Mouse (Mus musculus) embryonic facial prominence, embryonic 10.5 days (tissue): ENCODE results near the gene Gm26992. TPM values are rescaled to one million over a fixed set of nuclear protein-coding genes. Genes with fewer than 3 reads are reported as not detected.
A peak's percentile ranks its signal among the peaks of the same experiment; 100 is the strongest.

ENCODE experiments used
- DNase-seq: peaks from one replicate; pipeline ENCODE4 v3.0.0-alpha.2; 2017; ENCODE audit warnings: low spot score
- H3K27ac ChIP-seq: fragments of 300-500 bp; sonication (generic); replicated peaks from 2 replicates; pipeline ENCODE4 v1.5.1; 2016; ENCODE audit warnings: mild to moderate bottlenecking
- H3K27me3 ChIP-seq: fragments of 300-500 bp; sonication (generic); replicated peaks from 2 replicates; pipeline ENCODE4 v1.6.1; 2016; ENCODE audit warnings: low read depth, mild to moderate bottlenecking; ENCODE audit not compliant: poor library complexity, severe bottlenecking
- H3K36me3 ChIP-seq: fragments of 300-500 bp; sonication (generic); replicated peaks from 2 replicates; pipeline ENCODE4 v1.6.1; 2016; ENCODE audit warnings: mild to moderate bottlenecking, moderate library complexity
- H3K4me1 ChIP-seq: fragments of 300-500 bp; sonication (generic); 2 replicates; pipeline ENCODE4 v1.6.1; 2016
- H3K4me3 ChIP-seq: fragments of 300-500 bp; sonication (generic); 2 replicates; pipeline ENCODE4 v1.5.1; 2016; ENCODE audit warnings: mild to moderate bottlenecking, moderate library complexity
- H3K9me3 ChIP-seq: fragments of 300-500 bp; sonication (generic); 2 replicates; pipeline ENCODE4 v1.6.1; 2016; ENCODE audit warnings: mild to moderate bottlenecking
- WGBS: fragments of 180-500 bp; shearing (Covaris S2); methylation state at CpG from one replicate; pipeline ENCODE4 v1.1.7; 2016; 5-methylcytosine and 5-hydroxymethylcytosine counted together
- polyA plus RNA-seq: library from polyadenylated mRNA; unstranded; fragments of >200 nt; fragmentation: Nextera tagmentation; extraction: Ambion mirVana; gene quantifications from 2 replicates; pipeline ENCODE4 v1.2.1, GENCODE M21; 2016

Gene Gm26992
- polyA plus RNA-seq = not detected in 2 replicates

GRCm38 (mm10) chrX:103421710-103422109 is at the start of gene Gm26992:
TSS of gene Gm26992 (plus strand) at chrX:103422010.
- no peak for DNase-seq
- Histone ChIP-seq H3K9me3 (no peaks in the 10 kb centered on the region), H3K4me3 (no peak within 1 kb of the TSS), H3K4me1 (no peaks in the 10 kb centered on the region), H3K36me3 (no peaks in the 10 kb centered on the region), H3K27ac (no peak within 1 kb of the TSS), H3K27me3 (peaks cover 85% of the 10 kb centered on the region)
- WGBS = 92% methylated on average over 2 of the region's 2 CpGs

GRCm38 (mm10) chrX:103374250-103374649 is 47.6 kb upstream of the Gm26992 start:
- Histone ChIP-seq H3K27ac (no peak overlapping the region), H3K27me3 (peaks cover 85% of the 10 kb centered on the region), H3K36me3 (no peaks in the 10 kb centered on the region), H3K4me3 (no peak overlapping the region), H3K9me3 (no peaks in the 10 kb centered on the region), H3K4me1 (no peaks in the 10 kb centered on the region)
- 69% methylated on average over 5 of the region's 5 CpGs for WGBS
- peak; percentile 15 for DNase-seq

- peaks cover 97% of the 10 kb centered on the region for H3K27me3 ChIP-seq
- H3K9me3 ChIP-seq = no peaks in the 10 kb centered on the region
- 86% methylated on average over 3 of the region's 3 CpGs for WGBS
- no peak overlapping the region for H3K27ac ChIP-seq
- no peak overlapping the region for H3K4me3 ChIP-seq
- no peak for DNase-seq
- H3K4me1 ChIP-seq = no peaks in the 10 kb centered on the region
- H3K36me3 ChIP-seq = no peaks in the 10 kb centered on the region
These were observed 37.3 kb upstream of the Gm26992 start for GRCm38 (mm10) chrX:103384528-103384927.

GRCm38 (mm10) chrX:103388131-103388530 is 33.7 kb upstream of the Gm26992 start:
- H3K9me3 ChIP-seq = no peaks in the 10 kb centered on the region
- no peaks in the 10 kb centered on the region for H3K4me1 ChIP-seq
- no peak for DNase-seq
- no peak overlapping the region for H3K27ac ChIP-seq
- H3K27me3 ChIP-seq = peaks cover 93% of the 10 kb centered on the region
- WGBS = 87% methylated on average over 3 of the region's 3 CpGs
- no peaks in the 10 kb centered on the region for H3K36me3 ChIP-seq
- H3K4me3 ChIP-seq = no peak overlapping the region

GRCm38 (mm10) chrX:103393841-103394240 is 28.0 kb upstream of the Gm26992 start:
- DNase-seq = no peak
- no peaks in the 10 kb centered on the region for H3K9me3 ChIP-seq
- H3K36me3 ChIP-seq = no peaks in the 10 kb centered on the region
- no peaks in the 10 kb centered on the region for H3K4me1 ChIP-seq
- no peak overlapping the region for H3K27ac ChIP-seq
- 77% methylated on average over 1 of the region's 1 CpGs for WGBS
- H3K4me3 ChIP-seq = no peak overlapping the region
- peaks cover 96% of the 10 kb centered on the region for H3K27me3 ChIP-seq

- no peaks in the 10 kb centered on the region for H3K4me1 ChIP-seq
- H3K27me3 ChIP-seq = peaks cover 79% of the 10 kb centered on the region
- no peak overlapping the region for H3K27ac ChIP-seq
- H3K4me3 ChIP-seq = 0 out of 2 replicates have a peak overlapping the region, but pooled peaks have one; percentile 26
- no peaks in the 10 kb centered on the region for H3K36me3 ChIP-seq
- 36% methylated on average over 13 of the region's 13 CpGs for WGBS
- H3K9me3 ChIP-seq = no peaks in the 10 kb centered on the region
- peak; percentile 31 for DNase-seq
These were observed 16.8 kb upstream of the Gm26992 start for GRCm38 (mm10) chrX:103405021-103405420.

- DNase-seq = no peak
- Histone ChIP-seq H3K27ac (no peak within 1 kb of the TSS), H3K9me3 (no peaks in the 10 kb centered on the region), H3K36me3 (no peaks in the 10 kb centered on the region), H3K4me1 (no peaks in the 10 kb centered on the region), H3K4me3 (no peak within 1 kb of the TSS), H3K27me3 (peaks cover 91% of the 10 kb centered on the region)
- 81% methylated on average over 5 of the region's 5 CpGs for WGBS
These were observed 7.6 kb upstream of the Gm26992 start, which contains the start of gene Tsx for GRCm38 (mm10) chrX:103414167-103414566. TSS of gene Tsx (plus strand) at chrX:103414467.

- WGBS = 73% methylated on average over 7 of the region's 7 CpGs
- no peak overlapping the region for H3K27ac ChIP-seq
- no peaks in the 10 kb centered on the region for H3K9me3 ChIP-seq
- H3K27me3 ChIP-seq = peaks cover 78% of the 10 kb centered on the region
- H3K36me3 ChIP-seq = no peaks in the 10 kb centered on the region
- DNase-seq = no peak
- no peaks in the 10 kb centered on the region for H3K4me1 ChIP-seq
- no peak overlapping the region for H3K4me3 ChIP-seq
These were observed 5.9 kb downstream of the Gm26992 start for GRCm38 (mm10) chrX:103427677-103428076.

- 77% methylated on average over 7 of the region's 7 CpGs for WGBS
- Histone ChIP-seq H3K36me3 (no peaks in the 10 kb centered on the region), H3K4me3 (no peak overlapping the region), H3K4me1 (no peaks in the 10 kb centered on the region), H3K27me3 (peaks cover 84% of the 10 kb centered on the region), H3K27ac (no peak overlapping the region), H3K9me3 (no peaks in the 10 kb centered on the region)
- no peak for DNase-seq
These were observed 10.5 kb downstream of the Gm26992 start for GRCm38 (mm10) chrX:103432293-103432692.

- no peaks in the 10 kb centered on the region for H3K4me1 ChIP-seq
- no peaks in the 10 kb centered on the region for H3K36me3 ChIP-seq
- no peak for DNase-seq
- H3K27me3 ChIP-seq = peaks cover 86% of the 10 kb centered on the region
- no peaks in the 10 kb centered on the region for H3K9me3 ChIP-seq
- WGBS = 20% methylated on average over 9 of the region's 9 CpGs
- no peak overlapping the region for H3K4me3 ChIP-seq
- H3K27ac ChIP-seq = no peak overlapping the region
These were observed 16.2 kb downstream of the Gm26992 start for GRCm38 (mm10) chrX:103438023-103438422.

GRCm38 (mm10) chrX:103440803-103441202 is 19.0 kb downstream of the Gm26992 start:
- Histone ChIP-seq H3K4me1 (no peaks in the 10 kb centered on the region), H3K9me3 (no peaks in the 10 kb centered on the region), H3K4me3 (no peak overlapping the region), H3K36me3 (no peaks in the 10 kb centered on the region), H3K27ac (no peak overlapping the region), H3K27me3 (peaks cover 87% of the 10 kb centered on the region)
- DNase-seq = no peak
- 3% methylated on average over 1 of the region's 1 CpGs for WGBS

GRCm38 (mm10) chrX:103443755-103444154 is 21.9 kb downstream of the Gm26992 start:
- Histone ChIP-seq H3K27ac (no peak overlapping the region), H3K4me3 (no peak overlapping the region), H3K27me3 (peaks cover 86% of the 10 kb centered on the region), H3K9me3 (no peaks in the 10 kb centered on the region), H3K36me3 (no peaks in the 10 kb centered on the region), H3K4me1 (peaks cover 8% of the 10 kb centered on the region; the same call in 1 of the 2 replicates)
- DNase-seq = no peak
- 36% methylated on average over 7 of the region's 7 CpGs for WGBS

GRCm38 (mm10) chrX:103447539-103448169 is 25.8 kb downstream of the Gm26992 start:
- H3K27ac ChIP-seq = no peak overlapping the region; the same call in 1 of the 2 replicates
- peak; percentile 57 for DNase-seq
- no peaks in the 10 kb centered on the region for H3K36me3 ChIP-seq
- peak overlapping the region; percentile 56 for H3K4me3 ChIP-seq
- peaks cover 8% of the 10 kb centered on the region; the same call in 1 of the 2 replicates for H3K4me1 ChIP-seq
- H3K27me3 ChIP-seq = peaks cover 82% of the 10 kb centered on the region
- 0 out of 2 replicates have a peak, but pooled peaks cover 3% of the 10 kb centered on the region for H3K9me3 ChIP-seq
- WGBS = 8% methylated on average over 34 of the region's 34 CpGs
